Mouse (Mus musculus): ENCODE measurements around the gene Il18bp.
A peak's percentile ranks its signal among the peaks of the same experiment; 100 is the strongest.
"Not testable (repeated sequence)": the region's sequence is repeated elsewhere in the genome, so short reads cannot be mapped to it uniquely, and the experiment has no call there.

The Il18bp gene

GRCm38 (mm10) chr7:102018590-102018989 is at the start of gene Il18bp:
Il18bp (minus strand) TSS chr7:102018690.
- DNase-seq (ENCODE audit: low read depth, low spot score), result no peak

GRCm38 (mm10) chr7:102066363-102066762 is 47.9 kb upstream of the Il18bp start:
- DNase-seq (ENCODE audit: low read depth, low spot score), result no peak

GRCm38 (mm10) chr7:102065046-102065891 is 46.8 kb upstream of the Il18bp start, which contains the start of the genes Rnf121, Xndc1 and Xntrpc:
Rnf121 (minus strand) TSS chr7:102065469.
Xndc1 (plus strand) TSS chr7:102065511.
Xntrpc (plus strand) TSS chr7:102065713.
- DNase-seq (ENCODE audit: low read depth, low spot score), result peak; percentile 88

GRCm38 (mm10) chr7:102064655-102065045 is 46.2 kb upstream of the Il18bp start:
- no peak for DNase-seq (ENCODE audit: low read depth, low spot score)

GRCm38 (mm10) chr7:102063891-102064290 is 45.4 kb upstream of the Il18bp start:
- DNase-seq (ENCODE audit: low read depth, low spot score), result no peak

- no peak for DNase-seq (ENCODE audit: low read depth, low spot score)
Observed at GRCm38 (mm10) chr7:102062203-102062602, 43.7 kb upstream of the Il18bp start.

GRCm38 (mm10) chr7:102061353-102061752 is 42.9 kb upstream of the Il18bp start:
- DNase-seq (ENCODE audit: low read depth, low spot score), result no peak

GRCm38 (mm10) chr7:102048524-102048923 is 30.0 kb upstream of the Il18bp start:
- not testable (repeated sequence) for DNase-seq (ENCODE audit: low read depth, low spot score)

- no peak for DNase-seq (ENCODE audit: low read depth, low spot score)
Observed at GRCm38 (mm10) chr7:102042314-102042713, 23.8 kb upstream of the Il18bp start.

- DNase-seq (ENCODE audit: low read depth, low spot score), result no peak
Observed at GRCm38 (mm10) chr7:102037318-102037717, 18.8 kb upstream of the Il18bp start.

GRCm38 (mm10) chr7:102035534-102035933 is 17.0 kb upstream of the Il18bp start:
- DNase-seq (ENCODE audit: low read depth, low spot score), result no peak

- DNase-seq (ENCODE audit: low read depth, low spot score), result no peak
Observed at GRCm38 (mm10) chr7:102034904-102035303, 16.4 kb upstream of the Il18bp start.

- no peak for DNase-seq (ENCODE audit: low read depth, low spot score)
Observed at GRCm38 (mm10) chr7:102025187-102026119, 7.0 kb upstream of the Il18bp start.

GRCm38 (mm10) chr7:102023821-102024220 is 5.3 kb upstream of the Il18bp start:
- DNase-seq (ENCODE audit: low read depth, low spot score), result no peak

- not testable (repeated sequence) for DNase-seq (ENCODE audit: low read depth, low spot score)
Observed at GRCm38 (mm10) chr7:102020934-102021333, 2.4 kb upstream of the Il18bp start.

GRCm38 (mm10) chr7:102019362-102019761 is 872 bp upstream of the Il18bp start:
- no peak for DNase-seq (ENCODE audit: low read depth, low spot score)

GRCm38 (mm10) chr7:102018034-102018433 is 456 bp downstream of the Il18bp start:
- DNase-seq (ENCODE audit: low read depth, low spot score), result no peak

GRCm38 (mm10) chr7:102017452-102017851 is 1.0 kb downstream of the Il18bp start:
- peak; percentile 40 for DNase-seq (ENCODE audit: low read depth, low spot score)

GRCm38 (mm10) chr7:102016936-102017335 is 1.6 kb downstream of the Il18bp start:
- DNase-seq (ENCODE audit: low read depth, low spot score), result no peak

GRCm38 (mm10) chr7:102014995-102015394 is 3.5 kb downstream of the Il18bp start:
- no peak for DNase-seq (ENCODE audit: low read depth, low spot score)

GRCm38 (mm10) chr7:102013416-102013815 is 5.1 kb downstream of the Il18bp start:
- DNase-seq (ENCODE audit: low read depth, low spot score), result no peak

GRCm38 (mm10) chr7:102011855-102012254 is 6.6 kb downstream of the Il18bp start:
- no peak for DNase-seq (ENCODE audit: low read depth, low spot score)
